Mouse (Mus musculus): ENCODE data around the gene Col6a6. TPM values are rescaled to one million over a fixed set of nuclear protein-coding genes. Genes with fewer than 3 reads are reported as not detected.
A peak's percentile ranks its signal among the peaks of the same experiment; 100 is the strongest.

Col6a6 gene
- polyA plus RNA-seq, 1 experiment from 2014 or later, result 1.9 TPM

DNA sequence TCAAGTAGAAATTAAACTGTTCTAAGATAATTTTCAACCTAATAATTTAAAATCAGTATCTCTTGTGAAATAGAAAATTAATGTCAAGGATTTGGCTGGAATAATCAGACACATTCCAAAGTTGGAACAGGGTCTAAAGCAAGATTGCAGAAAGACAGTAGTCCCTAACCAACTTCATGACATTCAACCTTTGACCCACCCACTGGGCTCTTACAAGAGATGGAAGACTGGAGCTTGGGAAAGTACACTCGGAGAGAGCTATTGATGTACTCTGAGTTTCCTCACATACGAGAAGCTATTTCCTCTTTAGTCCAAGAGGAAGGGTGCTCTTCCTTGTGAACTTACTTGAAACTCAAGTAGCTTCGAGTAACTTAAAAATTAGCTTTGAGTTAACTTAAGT, 56.6 kb downstream of the Col6a6 start:
- ATAC-seq (ENCODE audit: insufficient number of reproducible peaks, insufficient read depth, low FRiP score, low read depth), result no peak
- H3K4me2 ChIP-seq (replicated peaks; ENCODE audit: low read depth, low read length), result no peak overlapping the region
- no peak overlapping the region for H3K27ac ChIP-seq (ENCODE audit: low read length)
- H3K27me3 ChIP-seq (ENCODE audit: control insufficient read depth, insufficient read depth, low read length), result no peaks in the 10 kb centered on the region
- WGBS, result 71% methylated on average over 3 of the region's 3 CpGs
- H3K9ac ChIP-seq (replicated peaks; ENCODE audit: low read depth, low read length), result no peak overlapping the region
- no peak overlapping the region for H3K4me3 ChIP-seq (ENCODE audit: low read depth, low read length)
- no peaks in the 10 kb centered on the region for H3K36me3 ChIP-seq (ENCODE audit: control insufficient read depth, insufficient read depth, low read length)
- no peaks in the 10 kb centered on the region for H3K4me1 ChIP-seq (ENCODE audit: control insufficient read depth, insufficient read depth, low read length)
- H3K9me3 ChIP-seq (ENCODE audit: control insufficient read depth, low read depth, low read length), result no peaks in the 10 kb centered on the region

- WGBS, result 64% methylated on average over 7 of the region's 7 CpGs
- no peaks in the 10 kb centered on the region for H3K9me3 ChIP-seq (ENCODE audit: control insufficient read depth, low read depth, low read length)
- no peak for ATAC-seq (ENCODE audit: insufficient number of reproducible peaks, insufficient read depth, low FRiP score, low read depth)
- no peaks in the 10 kb centered on the region for H3K27me3 ChIP-seq (ENCODE audit: control insufficient read depth, insufficient read depth, low read length)
- H3K4me2 ChIP-seq (replicated peaks; ENCODE audit: low read depth, low read length), result no peak overlapping the region
- no peaks in the 10 kb centered on the region for H3K36me3 ChIP-seq (ENCODE audit: control insufficient read depth, insufficient read depth, low read length)
- no peak overlapping the region for H3K9ac ChIP-seq (replicated peaks; ENCODE audit: low read depth, low read length)
- H3K4me3 ChIP-seq (ENCODE audit: low read depth, low read length), result no peak overlapping the region
- no peaks in the 10 kb centered on the region for H3K4me1 ChIP-seq (ENCODE audit: control insufficient read depth, insufficient read depth, low read length)
- no peak overlapping the region for H3K27ac ChIP-seq (ENCODE audit: low read length)
Observed at GRCm38 (mm10) chr9:105770690-105771089, 57.3 kb downstream of the Col6a6 start.

- Histone ChIP-seq H3K27ac (ENCODE audit: low read length) (no peak overlapping the region), H3K4me1 (ENCODE audit: control insufficient read depth, insufficient read depth, low read length) (no peaks in the 10 kb centered on the region), H3K36me3 (ENCODE audit: control insufficient read depth, insufficient read depth, low read length) (no peaks in the 10 kb centered on the region), H3K9me3 (ENCODE audit: control insufficient read depth, low read depth, low read length) (no peaks in the 10 kb centered on the region), H3K9ac (replicated peaks; ENCODE audit: low read depth, low read length) (no peak overlapping the region), H3K4me3 (ENCODE audit: low read depth, low read length) (no peak overlapping the region), H3K27me3 (ENCODE audit: control insufficient read depth, insufficient read depth, low read length) (no peaks in the 10 kb centered on the region), H3K4me2 (replicated peaks; ENCODE audit: low read depth, low read length) (no peak overlapping the region)
- ATAC-seq (ENCODE audit: insufficient number of reproducible peaks, insufficient read depth, low FRiP score, low read depth), result no peak
- WGBS, result 63% methylated on average over 2 of the region's 2 CpGs
Observed at GRCm38 (mm10) chr9:105765891-105766290, 62.1 kb downstream of the Col6a6 start.

- no peak overlapping the region for H3K9ac ChIP-seq (replicated peaks; ENCODE audit: low read depth, low read length)
Observed at GRCm38 (mm10) chr9:105764681-105765080, 63.3 kb downstream of the Col6a6 start.

DNA sequence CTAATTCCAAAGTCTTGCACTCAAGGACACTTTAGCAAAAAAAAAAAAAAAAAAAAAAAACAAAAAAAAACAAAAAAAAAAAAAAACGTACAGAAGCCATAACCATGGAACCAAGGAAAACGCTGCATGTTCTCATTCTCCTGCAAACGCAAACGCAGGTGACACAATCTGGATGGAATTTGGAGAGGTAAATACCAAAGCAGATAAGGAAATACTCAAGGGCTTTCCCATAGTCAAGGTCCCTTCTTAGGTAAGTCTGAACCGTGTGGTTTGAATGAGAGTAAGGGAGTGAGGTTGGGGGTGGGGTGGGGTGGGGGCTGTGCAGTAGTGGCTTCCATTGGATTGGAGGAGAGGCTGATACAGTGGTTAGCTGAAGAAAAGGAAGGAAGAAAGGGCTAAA, 63.8 kb downstream of the Col6a6 start:
- Histone ChIP-seq H3K27ac (ENCODE audit: low read length) (no peak overlapping the region), H3K36me3 (ENCODE audit: control insufficient read depth, insufficient read depth, low read length) (no peaks in the 10 kb centered on the region), H3K9me3 (ENCODE audit: control insufficient read depth, low read depth, low read length) (no peaks in the 10 kb centered on the region), H3K27me3 (ENCODE audit: control insufficient read depth, insufficient read depth, low read length) (no peaks in the 10 kb centered on the region), H3K4me3 (ENCODE audit: low read depth, low read length) (no peak overlapping the region), H3K9ac (replicated peaks; ENCODE audit: low read depth, low read length) (no peak overlapping the region), H3K4me2 (replicated peaks; ENCODE audit: low read depth, low read length) (no peak overlapping the region), H3K4me1 (ENCODE audit: control insufficient read depth, insufficient read depth, low read length) (no peaks in the 10 kb centered on the region)
- 50% methylated on average over 5 of the region's 5 CpGs for WGBS
- peak; percentile 88 for ATAC-seq (ENCODE audit: insufficient number of reproducible peaks, insufficient read depth, low FRiP score, low read depth)

More at GRCm38 (mm10) chr9:105764681-105765080, 63.3 kb downstream of the Col6a6 start:
- no peaks in the 10 kb centered on the region for H3K9me3 ChIP-seq (ENCODE audit: control insufficient read depth, low read depth, low read length)
- H3K36me3 ChIP-seq (ENCODE audit: control insufficient read depth, insufficient read depth, low read length), result no peaks in the 10 kb centered on the region
- H3K27ac ChIP-seq (ENCODE audit: low read length), result no peak overlapping the region
- H3K27me3 ChIP-seq (ENCODE audit: control insufficient read depth, insufficient read depth, low read length), result no peaks in the 10 kb centered on the region
- H3K4me3 ChIP-seq (ENCODE audit: low read depth, low read length), result no peak overlapping the region
- WGBS, result 69% methylated on average over 5 of the region's 5 CpGs
- no peaks in the 10 kb centered on the region for H3K4me1 ChIP-seq (ENCODE audit: control insufficient read depth, insufficient read depth, low read length)
- ATAC-seq (ENCODE audit: insufficient number of reproducible peaks, insufficient read depth, low FRiP score, low read depth), result no peak
- H3K4me2 ChIP-seq (replicated peaks; ENCODE audit: low read depth, low read length), result no peak overlapping the region

DNA sequence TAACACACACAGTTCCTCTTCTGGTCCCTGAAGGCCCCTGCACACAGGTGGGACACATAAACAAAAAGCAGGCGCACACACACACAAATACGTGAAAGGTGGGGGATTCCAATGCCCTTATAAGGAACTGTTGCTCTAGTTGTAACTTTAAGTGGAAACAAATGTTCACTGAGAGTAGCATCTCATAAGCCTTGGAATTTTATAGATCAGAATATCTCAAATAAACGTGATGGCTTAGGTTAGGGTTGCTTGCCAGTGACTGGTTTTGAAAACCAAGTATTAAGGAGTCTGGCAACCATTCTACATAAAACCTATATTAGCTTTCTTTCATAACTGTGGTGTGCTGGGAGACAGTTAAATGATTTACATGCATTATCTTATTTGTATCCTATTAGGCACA, 64.3 kb downstream of the Col6a6 start:
- Histone ChIP-seq H3K4me1 (ENCODE audit: control insufficient read depth, insufficient read depth, low read length) (no peaks in the 10 kb centered on the region), H3K27me3 (ENCODE audit: control insufficient read depth, insufficient read depth, low read length) (no peaks in the 10 kb centered on the region), H3K9ac (replicated peaks; ENCODE audit: low read depth, low read length) (no peak overlapping the region), H3K4me2 (replicated peaks; ENCODE audit: low read depth, low read length) (no peak overlapping the region), H3K36me3 (ENCODE audit: control insufficient read depth, insufficient read depth, low read length) (no peaks in the 10 kb centered on the region), H3K27ac (ENCODE audit: low read length) (no peak overlapping the region), H3K4me3 (ENCODE audit: low read depth, low read length) (no peak overlapping the region), H3K9me3 (ENCODE audit: control insufficient read depth, low read depth, low read length) (no peaks in the 10 kb centered on the region)
- no peak for ATAC-seq (ENCODE audit: insufficient number of reproducible peaks, insufficient read depth, low FRiP score, low read depth)
- 69% methylated on average over 3 of the region's 3 CpGs for WGBS

- no peak overlapping the region for H3K9ac ChIP-seq (replicated peaks; ENCODE audit: low read depth, low read length)
- H3K27me3 ChIP-seq (ENCODE audit: control insufficient read depth, insufficient read depth, low read length), result no peaks in the 10 kb centered on the region
- no peaks in the 10 kb centered on the region for H3K4me1 ChIP-seq (ENCODE audit: control insufficient read depth, insufficient read depth, low read length)
- no peaks in the 10 kb centered on the region for H3K36me3 ChIP-seq (ENCODE audit: control insufficient read depth, insufficient read depth, low read length)
- 81% methylated on average over 7 of the region's 7 CpGs for WGBS
- no peaks in the 10 kb centered on the region for H3K9me3 ChIP-seq (ENCODE audit: control insufficient read depth, low read depth, low read length)
- no peak overlapping the region for H3K27ac ChIP-seq (ENCODE audit: low read length)
- ATAC-seq (ENCODE audit: insufficient number of reproducible peaks, insufficient read depth, low FRiP score, low read depth), result no peak
- no peak overlapping the region for H3K4me2 ChIP-seq (replicated peaks; ENCODE audit: low read depth, low read length)
- H3K4me3 ChIP-seq (ENCODE audit: low read depth, low read length), result no peak overlapping the region
Observed at GRCm38 (mm10) chr9:105762274-105762673, 65.7 kb downstream of the Col6a6 start.

- WGBS, result 84% methylated on average over 5 of the region's 5 CpGs
- Histone ChIP-seq H3K9me3 (ENCODE audit: control insufficient read depth, low read depth, low read length) (no peaks in the 10 kb centered on the region), H3K4me3 (ENCODE audit: low read depth, low read length) (no peak overlapping the region), H3K9ac (replicated peaks; ENCODE audit: low read depth, low read length) (no peak overlapping the region), H3K36me3 (ENCODE audit: control insufficient read depth, insufficient read depth, low read length) (no peaks in the 10 kb centered on the region), H3K4me1 (ENCODE audit: control insufficient read depth, insufficient read depth, low read length) (no peaks in the 10 kb centered on the region), H3K27me3 (ENCODE audit: control insufficient read depth, insufficient read depth, low read length) (no peaks in the 10 kb centered on the region), H3K4me2 (replicated peaks; ENCODE audit: low read depth, low read length) (no peak overlapping the region), H3K27ac (ENCODE audit: low read length) (no peak overlapping the region)
- no peak for ATAC-seq (ENCODE audit: insufficient number of reproducible peaks, insufficient read depth, low FRiP score, low read depth)
Observed at GRCm38 (mm10) chr9:105758861-105759260, 69.1 kb downstream of the Col6a6 start.

DNA sequence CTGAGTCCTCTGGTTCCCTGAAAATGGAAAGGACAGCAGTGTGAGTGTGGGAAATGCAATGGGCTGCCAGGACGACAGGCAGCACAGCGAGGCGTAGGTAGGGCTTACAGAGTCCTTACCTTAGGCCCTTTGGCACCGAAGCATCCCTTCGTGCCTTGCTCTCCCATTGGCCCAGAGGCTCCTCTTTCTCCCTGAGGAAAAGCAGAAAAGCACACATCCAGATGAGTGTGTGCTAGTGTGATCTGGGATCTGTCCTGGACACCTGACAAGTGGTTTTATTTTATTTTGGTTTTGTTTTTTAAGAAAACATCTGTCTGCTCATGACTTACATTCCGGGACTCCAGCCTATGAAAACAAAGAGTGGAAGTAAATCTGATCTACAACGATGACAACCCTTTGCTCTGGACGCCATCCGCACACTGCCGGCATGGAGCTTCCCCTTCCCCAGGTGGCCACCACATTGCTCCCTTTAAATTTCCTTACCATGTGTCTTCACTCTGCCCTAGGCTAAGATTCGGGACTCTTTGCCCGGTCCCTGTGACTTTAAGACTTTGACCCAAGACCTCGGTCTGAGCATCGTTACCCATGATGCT, 69.7 kb downstream of the Col6a6 start:
- H3K27ac ChIP-seq (ENCODE audit: low read length), result no peak overlapping the region
- no peaks in the 10 kb centered on the region for H3K36me3 ChIP-seq (ENCODE audit: control insufficient read depth, insufficient read depth, low read length)
- no peaks in the 10 kb centered on the region for H3K4me1 ChIP-seq (ENCODE audit: control insufficient read depth, insufficient read depth, low read length)
- no peak overlapping the region for H3K4me3 ChIP-seq (ENCODE audit: low read depth, low read length)
- ATAC-seq (ENCODE audit: insufficient number of reproducible peaks, insufficient read depth, low FRiP score, low read depth), result no peak
- H3K9me3 ChIP-seq (ENCODE audit: control insufficient read depth, low read depth, low read length), result no peaks in the 10 kb centered on the region
- H3K4me2 ChIP-seq (replicated peaks; ENCODE audit: low read depth, low read length), result no peak overlapping the region
- 87% methylated on average over 14 of the region's 14 CpGs for WGBS
- no peak overlapping the region for H3K9ac ChIP-seq (replicated peaks; ENCODE audit: low read depth, low read length)
- no peaks in the 10 kb centered on the region for H3K27me3 ChIP-seq (ENCODE audit: control insufficient read depth, insufficient read depth, low read length)

All from stomach, embryonic 14.5 days (tissue).